Mouse (Mus musculus) heart, embryonic 11.5 days (tissue): ENCODE measurements around the gene Slc2a13. TPM values are rescaled to one million over a fixed set of nuclear protein-coding genes. Genes with fewer than 3 reads are reported as not detected.

Experiments
- ATAC-seq: fragments of 200-750 bp; cut with Nextera tagmentation; replicated peaks from 2 replicates; pipeline ENCODE4 v1.8.0; 2017; ENCODE audit warnings: moderate library complexity; ENCODE audit not compliant: insufficient number of reproducible peaks, low FRiP score, low TSS enrichment
- H3K27ac ChIP-seq: fragments of 300-500 bp; sonication (generic); 2 replicates; pipeline ENCODE4 v1.5.1; 2014; ENCODE audit warnings: mild to moderate bottlenecking, low read depth, low read length
- H3K27me3 ChIP-seq: fragments of 300-500 bp; sonication (generic); 2 replicates; pipeline ENCODE4 v1.6.1; 2014; ENCODE audit warnings: mild to moderate bottlenecking, low read length, mixed read lengths; ENCODE audit not compliant: control insufficient read depth, insufficient read depth
- H3K36me3 ChIP-seq: fragments of 300-500 bp; sonication (generic); 2 replicates; pipeline ENCODE4 v1.6.1; 2014; ENCODE audit warnings: mild to moderate bottlenecking, low read length, moderate library complexity, mixed read lengths; ENCODE audit not compliant: control insufficient read depth, insufficient read depth
- H3K4me1 ChIP-seq: fragments of 300-500 bp; sonication (generic); 2 replicates; pipeline ENCODE4 v1.6.1; 2014; ENCODE audit warnings: low read length; ENCODE audit not compliant: control insufficient read depth, insufficient read depth
- H3K4me2 ChIP-seq: fragments of 300-500 bp; sonication (generic); 2 replicates; pipeline ENCODE4 v1.6.1; 2014; ENCODE audit warnings: mild to moderate bottlenecking, moderate library complexity
- H3K4me3 ChIP-seq: fragments of 300-500 bp; sonication (generic); 2 replicates; pipeline ENCODE4 v1.5.1; 2014; ENCODE audit warnings: low read depth, low read length
- H3K9ac ChIP-seq: fragments of 300-500 bp; sonication (generic); 2 replicates; pipeline ENCODE4 v1.6.1; 2014; ENCODE audit warnings: mild to moderate bottlenecking, low read depth, low read length, moderate library complexity
- H3K9me3 ChIP-seq: fragments of 300-500 bp; sonication (generic); replicated peaks from 2 replicates; pipeline ENCODE4 v1.6.1; 2016; ENCODE audit warnings: low read length; ENCODE audit not compliant: control insufficient read depth
- WGBS: fragments of 180-500 bp; shearing (Covaris S2); extraction: QIAGEN DNeasy Blood & Tissue Kit; methylation state at CpG from one replicate; pipeline ENCODE4 v1.1.7; 2014; ENCODE audit not compliant: insufficient replicate concordance; 5-methylcytosine and 5-hydroxymethylcytosine counted together
- polyA plus RNA-seq: library from polyadenylated mRNA; unstranded; fragments of >200 nt; fragmentation: Nextera tagmentation; extraction: Ambion mirVana; gene quantifications from 2 replicates; pipeline ENCODE4 v1.2.1, GENCODE M21; 2014

Gene Slc2a13
- polyA plus RNA-seq, 1 experiment from 2014 or later = 1.9 TPM

- no peaks in the 10 kb centered on the region for H3K36me3 ChIP-seq
- H3K4me2 ChIP-seq = no peak overlapping the region
- no peak overlapping the region for H3K27ac ChIP-seq
- no peak overlapping the region for H3K4me3 ChIP-seq
- H3K9ac ChIP-seq = no peak overlapping the region
- peaks cover 8% of the 10 kb centered on the region; the same call in 1 of the 2 replicates for H3K4me1 ChIP-seq
- H3K9me3 ChIP-seq = no peaks in the 10 kb centered on the region
- WGBS = 87% methylated on average over 8 of the region's 8 CpGs
- no peaks in the 10 kb centered on the region for H3K27me3 ChIP-seq
- ATAC-seq = no peak
These were observed 129.6 kb downstream of the Slc2a13 start for GRCm38 (mm10) chr15:91443449-91443848.

GRCm38 (mm10) chr15:91439883-91440282, 133.2 kb downstream of the Slc2a13 start:
- Histone ChIP-seq H3K4me2 (no peak overlapping the region), H3K9me3 (no peaks in the 10 kb centered on the region), H3K4me1 (peaks cover 8% of the 10 kb centered on the region; the same call in 1 of the 2 replicates), H3K36me3 (no peaks in the 10 kb centered on the region), H3K27me3 (no peaks in the 10 kb centered on the region), H3K9ac (no peak overlapping the region), H3K4me3 (no peak overlapping the region), H3K27ac (no peak overlapping the region)
- ATAC-seq = no peak
- 78% methylated on average over 2 of the region's 2 CpGs for WGBS

GRCm38 (mm10) chr15:91425426-91425825, 147.6 kb downstream of the Slc2a13 start:
- H3K9ac ChIP-seq = no peak overlapping the region
- H3K4me1 ChIP-seq = no peaks in the 10 kb centered on the region
- no peak overlapping the region for H3K4me3 ChIP-seq
- WGBS = 66% methylated on average over 6 of the region's 6 CpGs
- no peak overlapping the region for H3K4me2 ChIP-seq
- no peak for ATAC-seq
- H3K36me3 ChIP-seq = no peaks in the 10 kb centered on the region
- no peaks in the 10 kb centered on the region for H3K9me3 ChIP-seq
- H3K27ac ChIP-seq = no peak overlapping the region
- H3K27me3 ChIP-seq = no peaks in the 10 kb centered on the region

GRCm38 (mm10) chr15:91406979-91407378, 166.1 kb downstream of the Slc2a13 start:
- no peak for ATAC-seq

GRCm38 (mm10) chr15:91395165-91395564, 177.9 kb downstream of the Slc2a13 start:
- no peak overlapping the region for H3K9ac ChIP-seq
- H3K9me3 ChIP-seq = no peaks in the 10 kb centered on the region
- H3K27ac ChIP-seq = no peak overlapping the region
- WGBS = 78% methylated on average over 4 of the region's 4 CpGs
- no peaks in the 10 kb centered on the region for H3K4me1 ChIP-seq
- no peak for ATAC-seq
- H3K27me3 ChIP-seq = no peaks in the 10 kb centered on the region
- H3K36me3 ChIP-seq = no peaks in the 10 kb centered on the region
- H3K4me3 ChIP-seq = no peak overlapping the region
- no peak overlapping the region for H3K4me2 ChIP-seq

More at GRCm38 (mm10) chr15:91406979-91407378, 166.1 kb downstream of the Slc2a13 start:
- no peak overlapping the region for H3K4me2 ChIP-seq
- H3K27me3 ChIP-seq = no peaks in the 10 kb centered on the region
- H3K36me3 ChIP-seq = no peaks in the 10 kb centered on the region
- no peak overlapping the region for H3K4me3 ChIP-seq
- H3K4me1 ChIP-seq = no peaks in the 10 kb centered on the region
- H3K9me3 ChIP-seq = no peaks in the 10 kb centered on the region
- H3K9ac ChIP-seq = no peak overlapping the region
- no peak overlapping the region for H3K27ac ChIP-seq
- 64% methylated on average over 7 of the region's 7 CpGs for WGBS

- no peak overlapping the region for H3K9ac ChIP-seq
- H3K4me2 ChIP-seq = no peak overlapping the region
- H3K27me3 ChIP-seq = no peaks in the 10 kb centered on the region
- no peaks in the 10 kb centered on the region for H3K36me3 ChIP-seq
- H3K4me1 ChIP-seq = no peaks in the 10 kb centered on the region
- no peak overlapping the region for H3K27ac ChIP-seq
- no peaks in the 10 kb centered on the region for H3K9me3 ChIP-seq
- no peak for ATAC-seq
- WGBS = 50% methylated on average over 1 of the region's 1 CpGs
- H3K4me3 ChIP-seq = no peak overlapping the region
These were observed 189.4 kb downstream of the Slc2a13 start for GRCm38 (mm10) chr15:91383694-91384093.

GRCm38 (mm10) chr15:91382606-91383005, 190.5 kb downstream of the Slc2a13 start:
- Histone ChIP-seq H3K4me2 (no peak overlapping the region), H3K27me3 (no peaks in the 10 kb centered on the region), H3K27ac (no peak overlapping the region), H3K9ac (no peak overlapping the region), H3K36me3 (no peaks in the 10 kb centered on the region), H3K9me3 (no peaks in the 10 kb centered on the region), H3K4me1 (no peaks in the 10 kb centered on the region), H3K4me3 (no peak overlapping the region)
- ATAC-seq = no peak
- WGBS = 67% methylated on average over 2 of the region's 2 CpGs

GRCm38 (mm10) chr15:91381864-91382263, 191.2 kb downstream of the Slc2a13 start:
- no peaks in the 10 kb centered on the region for H3K27me3 ChIP-seq
- no peaks in the 10 kb centered on the region for H3K36me3 ChIP-seq
- no peak overlapping the region for H3K9ac ChIP-seq
- H3K9me3 ChIP-seq = no peaks in the 10 kb centered on the region
- H3K4me2 ChIP-seq = no peak overlapping the region
- H3K4me1 ChIP-seq = no peaks in the 10 kb centered on the region
- ATAC-seq = no peak
- H3K4me3 ChIP-seq = no peak overlapping the region
- WGBS = 76% methylated on average over 1 of the region's 1 CpGs
- no peak overlapping the region for H3K27ac ChIP-seq

GRCm38 (mm10) chr15:91378751-91379325, 194.2 kb downstream of the Slc2a13 start:
- no peaks in the 10 kb centered on the region for H3K9me3 ChIP-seq
- no peak overlapping the region for H3K9ac ChIP-seq
- WGBS = 56% methylated on average over 8 of the region's 8 CpGs
- no peaks in the 10 kb centered on the region for H3K27me3 ChIP-seq
- H3K36me3 ChIP-seq = no peaks in the 10 kb centered on the region
- no peak overlapping the region for H3K4me3 ChIP-seq
- ATAC-seq = no peak
- no peak overlapping the region for H3K27ac ChIP-seq
- no peaks in the 10 kb centered on the region for H3K4me1 ChIP-seq
- H3K4me2 ChIP-seq = no peak overlapping the region
